In the genomic region with DNA sequence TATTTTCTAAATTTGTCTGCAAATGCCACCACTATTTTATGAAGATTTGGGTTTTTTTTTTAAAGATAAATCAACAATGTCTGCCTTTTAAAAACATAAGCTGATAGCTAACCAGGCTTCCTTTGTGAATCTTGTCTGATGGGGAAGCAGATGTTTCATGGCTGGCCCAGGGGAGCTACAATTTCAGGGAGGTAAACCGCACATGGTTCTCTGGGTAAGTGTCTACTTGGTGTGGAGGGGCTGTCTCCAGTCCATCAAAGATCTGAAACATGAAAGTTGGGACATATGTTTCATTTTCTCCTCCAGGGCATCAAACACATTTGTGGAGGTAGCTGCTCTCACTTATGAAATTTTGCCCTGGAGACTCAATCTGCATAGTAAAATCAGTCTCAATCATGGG, we compare ENCODE assay signal across 19 mouse cellular contexts. TPM values are rescaled to one million over a fixed set of nuclear protein-coding genes. Genes with fewer than 3 reads are reported as not detected.
DNase-seq lines count a peak whose midpoint lies in the region; ATAC-seq and TF ChIP-seq lines count a peak whose summit lies in the region.
"Had no signal": no experiment of that assay in that cellular context is flagged by ENCODE, and none has a peak within 500 bp of the region (broad histone marks: within the 10 kb centered on the region; RNA-seq: fewer than 3 reads in every experiment).

No protein-coding gene starts in this region.

- no peak overlapping the region for H3K4me3 ChIP-seq in forebrain, postnatal 0 days (ENCODE audit: low read depth, low read length)
- H3K4me3 ChIP-seq in forebrain, embryonic 13.5 days, result no peak overlapping the region
- H3K4me3 ChIP-seq in midbrain, embryonic 14.5 days (replicated peaks; ENCODE audit: low read depth, low read length), result no peak overlapping the region
- H3K4me3 ChIP-seq in midbrain, embryonic 11.5 days (ENCODE audit: low read depth, low read length), result no peak overlapping the region
- H3K4me3 ChIP-seq in hindbrain, embryonic 14.5 days (replicated peaks; ENCODE audit: low read length), result no peak overlapping the region
- no peak overlapping the region for H3K4me3 ChIP-seq in neural tube, embryonic 14.5 days (ENCODE audit: low read depth, low read length)
- H3K4me3 ChIP-seq in intestine, postnatal 0 days (ENCODE audit: low read depth, low read length), result no peak overlapping the region
- H3K4me3 ChIP-seq: embryonic facial prominence, embryonic 12.5 days; heart, embryonic 13.5 days; intestine, embryonic 15.5 days had no signal

- ATAC-seq in forebrain, postnatal 0 days, result no peak
- no peak for ATAC-seq in forebrain, embryonic 13.5 days
- ATAC-seq in midbrain, embryonic 14.5 days (ENCODE audit: low FRiP score, low TSS enrichment), result no peak; the same call in 1 of the 2 replicates
- no peak for ATAC-seq in midbrain, embryonic 11.5 days (ENCODE audit: low FRiP score)
- ATAC-seq in hindbrain, embryonic 14.5 days (ENCODE audit: low FRiP score), result 0 out of 2 replicates have a peak, but pooled peaks have one; percentile 43
- peak; percentile 86; the same call in 1 of the 2 replicates for ATAC-seq in neural tube, embryonic 14.5 days (ENCODE audit: low read depth)
- ATAC-seq in intestine, postnatal 0 days, result no peak
- ATAC-seq: activated CD4-positive, CD25-positive, alpha-beta regulatory T cell, adult 4 months; intestine, embryonic 15.5 days; Patski had no signal

- no peaks in the 10 kb centered on the region for H3K27me3 ChIP-seq in forebrain, postnatal 0 days (ENCODE audit: insufficient read depth, low read length)
- no peaks in the 10 kb centered on the region for H3K27me3 ChIP-seq in forebrain, embryonic 13.5 days
- no peaks in the 10 kb centered on the region for H3K27me3 ChIP-seq in midbrain, embryonic 14.5 days (ENCODE audit: control insufficient read depth, insufficient read depth, low read length)
- H3K27me3 ChIP-seq in midbrain, embryonic 11.5 days (ENCODE audit: control insufficient read depth, insufficient read depth, low read length), result no peaks in the 10 kb centered on the region
- no peaks in the 10 kb centered on the region for H3K27me3 ChIP-seq in hindbrain, embryonic 14.5 days (ENCODE audit: control insufficient read depth, insufficient read depth, low read length)
- no peaks in the 10 kb centered on the region for H3K27me3 ChIP-seq in neural tube, embryonic 14.5 days (ENCODE audit: control insufficient read depth, insufficient read depth, low read length)
- no peaks in the 10 kb centered on the region for H3K27me3 ChIP-seq in intestine, postnatal 0 days (replicated peaks; ENCODE audit: control insufficient read depth, insufficient read depth, low read length)
- H3K27me3 ChIP-seq: CH12.LX; embryonic facial prominence, embryonic 12.5 days; heart, embryonic 13.5 days; intestine, embryonic 15.5 days; Patski had no signal

- H3K4me2 ChIP-seq in forebrain, postnatal 0 days (ENCODE audit: low read depth), result no peak overlapping the region
- H3K4me2 ChIP-seq in forebrain, embryonic 13.5 days, result no peak overlapping the region
- no peak overlapping the region for H3K4me2 ChIP-seq in midbrain, embryonic 14.5 days (ENCODE audit: low read length)
- no peak overlapping the region for H3K4me2 ChIP-seq in midbrain, embryonic 11.5 days
- no peak overlapping the region for H3K4me2 ChIP-seq in hindbrain, embryonic 14.5 days (replicated peaks)
- H3K4me2 ChIP-seq in neural tube, embryonic 14.5 days (ENCODE audit: low read depth, low read length), result no peak overlapping the region
- H3K4me2 ChIP-seq in intestine, postnatal 0 days (replicated peaks; ENCODE audit: low read depth), result no peak overlapping the region
- H3K4me2 ChIP-seq: embryonic facial prominence, embryonic 12.5 days; heart, embryonic 13.5 days; intestine, embryonic 15.5 days had no signal

- H3K9me3 ChIP-seq in forebrain, postnatal 0 days (ENCODE audit: low read length), result no peaks in the 10 kb centered on the region
- H3K9me3 ChIP-seq in forebrain, embryonic 13.5 days (replicated peaks), result no peaks in the 10 kb centered on the region
- H3K9me3 ChIP-seq in midbrain, embryonic 14.5 days (ENCODE audit: control insufficient read depth, low read length), result no peaks in the 10 kb centered on the region
- H3K9me3 ChIP-seq in midbrain, embryonic 11.5 days (ENCODE audit: control insufficient read depth, low read length), result no peaks in the 10 kb centered on the region
- no peaks in the 10 kb centered on the region for H3K9me3 ChIP-seq in hindbrain, embryonic 14.5 days (ENCODE audit: control insufficient read depth, low read length)
- H3K9me3 ChIP-seq in neural tube, embryonic 14.5 days (ENCODE audit: control insufficient read depth, low read length), result no peaks in the 10 kb centered on the region
- H3K9me3 ChIP-seq in intestine, postnatal 0 days (ENCODE audit: control insufficient read depth), result no peaks in the 10 kb centered on the region
- H3K9me3 ChIP-seq: embryonic facial prominence, embryonic 12.5 days; heart, embryonic 13.5 days; intestine, embryonic 15.5 days had no signal

- no peak overlapping the region for H3K27ac ChIP-seq in forebrain, postnatal 0 days (ENCODE audit: low read depth, low read length)
- no peak overlapping the region for H3K27ac ChIP-seq in forebrain, embryonic 13.5 days
- no peak overlapping the region for H3K27ac ChIP-seq in midbrain, embryonic 14.5 days (replicated peaks; ENCODE audit: low read depth, low read length)
- H3K27ac ChIP-seq in midbrain, embryonic 11.5 days (ENCODE audit: low read depth, low read length), result no peak overlapping the region
- no peak overlapping the region; the same call in 1 of the 2 replicates for H3K27ac ChIP-seq in hindbrain, embryonic 14.5 days
- no peak overlapping the region; the same call in 1 of the 2 replicates for H3K27ac ChIP-seq in neural tube, embryonic 14.5 days (ENCODE audit: low read depth, low read length)
- H3K27ac ChIP-seq in intestine, postnatal 0 days (ENCODE audit: low read depth, low read length), result no peak overlapping the region
- H3K27ac ChIP-seq: embryonic facial prominence, embryonic 12.5 days; heart, embryonic 13.5 days; intestine, embryonic 15.5 days had no signal

- no peak overlapping the region for H3K9ac ChIP-seq in forebrain, postnatal 0 days
- no peak overlapping the region for H3K9ac ChIP-seq in forebrain, embryonic 13.5 days
- H3K9ac ChIP-seq in midbrain, embryonic 14.5 days (replicated peaks; ENCODE audit: low read length), result no peak overlapping the region
- H3K9ac ChIP-seq in midbrain, embryonic 11.5 days (ENCODE audit: low read length), result no peak overlapping the region
- H3K9ac ChIP-seq in hindbrain, embryonic 14.5 days, result no peak overlapping the region
- no peak overlapping the region for H3K9ac ChIP-seq in neural tube, embryonic 14.5 days (replicated peaks; ENCODE audit: low read depth, low read length)
- H3K9ac ChIP-seq in intestine, postnatal 0 days (ENCODE audit: low read depth, low read length), result no peak overlapping the region
- H3K9ac ChIP-seq: embryonic facial prominence, embryonic 12.5 days; heart, embryonic 13.5 days; intestine, embryonic 15.5 days had no signal

- no peaks in the 10 kb centered on the region for H3K4me1 ChIP-seq in forebrain, postnatal 0 days (ENCODE audit: insufficient read depth)
- no peaks in the 10 kb centered on the region for H3K4me1 ChIP-seq in forebrain, embryonic 13.5 days
- no peaks in the 10 kb centered on the region for H3K4me1 ChIP-seq in midbrain, embryonic 14.5 days (ENCODE audit: control insufficient read depth, insufficient read depth, low read length)
- H3K4me1 ChIP-seq in midbrain, embryonic 11.5 days (ENCODE audit: control insufficient read depth, insufficient read depth, low read length), result no peaks in the 10 kb centered on the region
- H3K4me1 ChIP-seq in hindbrain, embryonic 14.5 days (replicated peaks; ENCODE audit: control insufficient read depth, insufficient read depth, low read length), result peaks cover 3% of the 10 kb centered on the region; the same call in 1 of the 2 replicates
- H3K4me1 ChIP-seq in neural tube, embryonic 14.5 days (ENCODE audit: control insufficient read depth, insufficient read depth, low read length), result no peaks in the 10 kb centered on the region
- no peaks in the 10 kb centered on the region for H3K4me1 ChIP-seq in intestine, postnatal 0 days (replicated peaks; ENCODE audit: control insufficient read depth, insufficient read depth, low read length)
- H3K4me1 ChIP-seq: embryonic facial prominence, embryonic 12.5 days; heart, embryonic 13.5 days; intestine, embryonic 15.5 days had no signal

- TF ChIP-seq CTCF in forebrain, postnatal 0 days (IDR thresholded peaks at IDR 0.05; ENCODE audit: low read depth), result no peak
- TF ChIP-seq CTCF in intestine, postnatal 0 days (IDR thresholded peaks at IDR 0.05; ENCODE audit: low read depth), result no peak

- peak; percentile 8 for DNase-seq in forebrain, postnatal 0 days
- DNase-seq in midbrain, embryonic 14.5 days, result peak; percentile 31
- DNase-seq in midbrain, embryonic 11.5 days (ENCODE audit: low spot score, missing footprints), result no peak
- DNase-seq in hindbrain, embryonic 14.5 days (ENCODE audit: low spot score), result no peak
- DNase-seq: adrenal gland, postnatal 14 days; cerebellum, adult 2 months; cerebellum, postnatal 10 days; gastrocnemius, postnatal 36 days; heart, adult 11 months; heart, postnatal 36 days had no signal

- WGBS in forebrain, postnatal 0 days, result 82% methylated on average over 1 of the region's 1 CpGs
- 92% methylated on average over 1 of the region's 1 CpGs for WGBS in forebrain, embryonic 13.5 days
- WGBS in midbrain, embryonic 14.5 days, result 45% methylated on average over 1 of the region's 1 CpGs
- 81% methylated on average over 1 of the region's 1 CpGs for WGBS in midbrain, embryonic 11.5 days
- WGBS in hindbrain, embryonic 14.5 days, result 41% methylated on average over 1 of the region's 1 CpGs
- 28% methylated on average over 1 of the region's 1 CpGs for WGBS in neural tube, embryonic 14.5 days
- WGBS in intestine, postnatal 0 days, result 89% methylated on average over 1 of the region's 1 CpGs

- H3K36me3 ChIP-seq in forebrain, postnatal 0 days (ENCODE audit: insufficient read depth), result no peaks in the 10 kb centered on the region
- H3K36me3 ChIP-seq in forebrain, embryonic 13.5 days (ENCODE audit: poor library complexity, severe bottlenecking), result no peaks in the 10 kb centered on the region
- no peaks in the 10 kb centered on the region for H3K36me3 ChIP-seq in midbrain, embryonic 14.5 days (ENCODE audit: control insufficient read depth, insufficient read depth, low read length)
- H3K36me3 ChIP-seq in midbrain, embryonic 11.5 days (ENCODE audit: control insufficient read depth, insufficient read depth, low read length), result no peaks in the 10 kb centered on the region
- no peaks in the 10 kb centered on the region for H3K36me3 ChIP-seq in hindbrain, embryonic 14.5 days (replicated peaks; ENCODE audit: control insufficient read depth, insufficient read depth)
- H3K36me3 ChIP-seq in neural tube, embryonic 14.5 days (ENCODE audit: control insufficient read depth, insufficient read depth, low read length), result no peaks in the 10 kb centered on the region
- H3K36me3 ChIP-seq in intestine, postnatal 0 days (ENCODE audit: control insufficient read depth, insufficient read depth), result no peaks in the 10 kb centered on the region
- H3K36me3 ChIP-seq: embryonic facial prominence, embryonic 12.5 days; heart, embryonic 13.5 days; intestine, embryonic 15.5 days had no signal

RNA-seq across cellular contexts. Expression of a gene that starts 55.5 kb away (rescaled TPM):
- total RNA-seq in forebrain, postnatal 0 days (2014; rRNA removed), result 13.8 and 18.3 TPM in 2 replicates
- 5.5 and 13.5 TPM in 2 replicates for polyA plus RNA-seq in forebrain, postnatal 0 days (2015; fragmentation: Nextera tagmentation; extraction: Ambion mirVana)
- polyA plus RNA-seq in forebrain, embryonic 13.5 days (2015; fragmentation: Nextera tagmentation; extraction: Ambion mirVana), result 13.4 and 15.5 TPM in 2 replicates
- 45.4 and 47.6 TPM in 2 replicates for polyA plus RNA-seq in midbrain, embryonic 14.5 days (2014; fragmentation: Nextera tagmentation; extraction: Ambion mirVana)
- polyA plus RNA-seq in midbrain, embryonic 11.5 days (2014; fragmentation: Nextera tagmentation; extraction: Ambion mirVana), result 19.8 and 22.5 TPM in 2 replicates
- 27.6 and 33.4 TPM in 2 replicates for polyA plus RNA-seq in hindbrain, embryonic 14.5 days (2014; fragmentation: Nextera tagmentation; extraction: Ambion mirVana)
- polyA plus RNA-seq in neural tube, embryonic 14.5 days (2014; fragmentation: Nextera tagmentation; extraction: Ambion mirVana), result 50.1 and 52.1 TPM in 2 replicates
- polyA plus RNA-seq in intestine, postnatal 0 days (2015; fragmentation: Nextera tagmentation; extraction: Ambion mirVana), result 0.77 and 1.1 TPM in 2 replicates
- polyA plus RNA-seq: activated CD4-positive, CD25-positive, alpha-beta regulatory T cell, adult 4 months had no signal

Comparison
In these comparisons a context has a peak if more than half of its experiments do, and no peak if none do; other contexts are left out.
1. DNase-seq: peak in forebrain, postnatal 0 days (single experiment) and midbrain, embryonic 14.5 days (single experiment); none in midbrain, embryonic 11.5 days (single experiment) and hindbrain, embryonic 14.5 days (single experiment).
2. ATAC-seq: peak in hindbrain, embryonic 14.5 days (single experiment) and neural tube, embryonic 14.5 days (single experiment); none in forebrain, postnatal 0 days (single experiment), forebrain, embryonic 13.5 days (single experiment), midbrain, embryonic 14.5 days (single experiment), midbrain, embryonic 11.5 days (single experiment) and intestine, postnatal 0 days (single experiment).